Mouse (Mus musculus) neural tube, embryonic 12.5 days (tissue): ENCODE data around the gene Vps35l. TPM values are rescaled to one million over a fixed set of nuclear protein-coding genes. Genes with fewer than 3 reads are reported as not detected.
A peak's percentile ranks its signal among the peaks of the same experiment; 100 is the strongest.

Experiments
- ATAC-seq: fragments of 200-750 bp; cut with Nextera tagmentation; 2 replicates; pipeline ENCODE4 v1.8.0; 2017; ENCODE audit warnings: low read depth, mild to moderate bottlenecking, moderate TSS enrichment, moderate library complexity; ENCODE audit not compliant: low FRiP score
- H3K27ac ChIP-seq: fragments of 300-500 bp; sonication (generic); 2 replicates; pipeline ENCODE4 v1.5.1; 2016
- H3K27me3 ChIP-seq: fragments of 300-500 bp; sonication (generic); replicated peaks from 2 replicates; pipeline ENCODE4 v1.6.1; 2016; ENCODE audit warnings: mild to moderate bottlenecking
- H3K36me3 ChIP-seq: fragments of 300-500 bp; sonication (generic); 2 replicates; pipeline ENCODE4 v1.6.1; 2016; ENCODE audit warnings: mild to moderate bottlenecking
- H3K4me1 ChIP-seq: fragments of 300-500 bp; sonication (generic); 2 replicates; pipeline ENCODE4 v1.6.1; 2016
- H3K4me2 ChIP-seq: fragments of 300-500 bp; sonication (generic); replicated peaks from 2 replicates; pipeline ENCODE4 v1.6.1; 2016; ENCODE audit warnings: mild to moderate bottlenecking
- H3K4me3 ChIP-seq: fragments of 300-500 bp; sonication (generic); 2 replicates; pipeline ENCODE4 v1.5.1; 2016
- H3K9ac ChIP-seq: fragments of 300-500 bp; sonication (generic); 2 replicates; pipeline ENCODE4 v1.6.1; 2016; ENCODE audit warnings: mild to moderate bottlenecking
- H3K9me3 ChIP-seq: fragments of 300-500 bp; sonication (generic); 2 replicates; pipeline ENCODE4 v1.6.1; 2016; ENCODE audit warnings: mild to moderate bottlenecking
- WGBS: fragments of 180-500 bp; shearing (Covaris S2); methylation state at CpG from one replicate; pipeline ENCODE4 v1.1.7; 2016; 5-methylcytosine and 5-hydroxymethylcytosine counted together
- polyA plus RNA-seq: library from polyadenylated mRNA; unstranded; fragments of >200 nt; fragmentation: Nextera tagmentation; extraction: Ambion mirVana; gene quantifications from 2 replicates; pipeline ENCODE4 v1.2.1, GENCODE M21; 2016

Vps35l gene
- polyA plus RNA-seq, 1 experiment from 2014 or later, result 86.2 TPM

- 89% methylated on average over 5 of the region's 5 CpGs for WGBS
- Histone ChIP-seq H3K9me3 (no peaks in the 10 kb centered on the region), H3K27me3 (no peaks in the 10 kb centered on the region), H3K27ac (no peak overlapping the region), H3K4me1 (no peaks in the 10 kb centered on the region), H3K4me3 (no peak overlapping the region), H3K36me3 (peaks cover 98% of the 10 kb centered on the region), H3K9ac (no peak overlapping the region), H3K4me2 (no peak overlapping the region)
- ATAC-seq, result no peak
Observed at GRCm38 (mm10) chr7:118845141-118845540, 105.1 kb downstream of the Vps35l start.

DNA sequence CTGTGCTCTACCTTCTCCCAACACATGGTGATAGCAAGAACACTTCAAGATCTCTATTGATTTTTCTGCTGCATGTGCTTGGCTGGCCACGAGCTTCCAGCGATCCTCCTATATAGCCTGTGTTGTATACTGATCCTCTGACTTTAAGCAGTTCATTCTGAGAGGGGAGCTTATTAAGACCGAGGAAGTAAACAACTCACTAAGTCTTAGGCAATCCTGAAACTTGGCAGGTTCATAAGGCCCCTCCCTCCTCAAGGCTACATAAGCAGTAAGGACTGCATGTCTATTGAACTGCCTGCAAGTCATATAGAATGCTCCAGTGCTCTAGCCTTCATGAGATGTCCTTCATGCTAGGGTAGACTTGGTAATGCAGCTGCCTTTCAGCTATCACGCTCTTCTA, 106.3 kb downstream of the Vps35l start:
- WGBS, result 96% methylated on average over 4 of the region's 4 CpGs
- no peaks in the 10 kb centered on the region for H3K27me3 ChIP-seq
- no peak overlapping the region for H3K27ac ChIP-seq
- H3K4me1 ChIP-seq, result no peaks in the 10 kb centered on the region
- no peak for ATAC-seq
- H3K4me3 ChIP-seq, result no peak overlapping the region
- H3K36me3 ChIP-seq, result peaks cover 99% of the 10 kb centered on the region
- no peaks in the 10 kb centered on the region for H3K9me3 ChIP-seq
- no peak overlapping the region for H3K9ac ChIP-seq
- no peak overlapping the region for H3K4me2 ChIP-seq

DNA sequence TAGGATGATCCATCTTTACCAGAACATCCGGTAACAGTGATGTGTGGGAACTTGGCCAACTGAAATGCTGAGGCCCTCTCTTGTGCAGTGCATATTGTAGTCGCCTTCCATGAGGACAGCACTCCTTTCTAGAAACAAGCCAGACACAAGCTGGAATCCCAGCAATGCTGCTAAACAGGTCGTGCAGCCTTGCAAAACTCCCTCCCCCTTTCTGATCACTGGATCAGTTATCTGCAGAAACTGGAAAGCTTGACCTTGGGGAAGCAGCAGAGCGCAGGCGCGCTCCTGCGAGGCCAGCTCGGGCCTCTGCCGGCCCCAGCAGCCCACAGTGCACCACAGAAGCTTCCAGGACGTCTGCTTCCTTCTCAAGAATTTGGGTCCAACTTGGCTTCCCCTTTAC, 108.8 kb downstream of the Vps35l start:
- ATAC-seq, result no peak
- Histone ChIP-seq H3K4me1 (no peaks in the 10 kb centered on the region), H3K9ac (no peak overlapping the region), H3K27me3 (no peaks in the 10 kb centered on the region), H3K27ac (no peak overlapping the region), H3K4me3 (no peak overlapping the region), H3K4me2 (no peak overlapping the region), H3K9me3 (no peaks in the 10 kb centered on the region), H3K36me3 (peaks cover 96% of the 10 kb centered on the region)
- 90% methylated on average over 10 of the region's 10 CpGs for WGBS

DNA sequence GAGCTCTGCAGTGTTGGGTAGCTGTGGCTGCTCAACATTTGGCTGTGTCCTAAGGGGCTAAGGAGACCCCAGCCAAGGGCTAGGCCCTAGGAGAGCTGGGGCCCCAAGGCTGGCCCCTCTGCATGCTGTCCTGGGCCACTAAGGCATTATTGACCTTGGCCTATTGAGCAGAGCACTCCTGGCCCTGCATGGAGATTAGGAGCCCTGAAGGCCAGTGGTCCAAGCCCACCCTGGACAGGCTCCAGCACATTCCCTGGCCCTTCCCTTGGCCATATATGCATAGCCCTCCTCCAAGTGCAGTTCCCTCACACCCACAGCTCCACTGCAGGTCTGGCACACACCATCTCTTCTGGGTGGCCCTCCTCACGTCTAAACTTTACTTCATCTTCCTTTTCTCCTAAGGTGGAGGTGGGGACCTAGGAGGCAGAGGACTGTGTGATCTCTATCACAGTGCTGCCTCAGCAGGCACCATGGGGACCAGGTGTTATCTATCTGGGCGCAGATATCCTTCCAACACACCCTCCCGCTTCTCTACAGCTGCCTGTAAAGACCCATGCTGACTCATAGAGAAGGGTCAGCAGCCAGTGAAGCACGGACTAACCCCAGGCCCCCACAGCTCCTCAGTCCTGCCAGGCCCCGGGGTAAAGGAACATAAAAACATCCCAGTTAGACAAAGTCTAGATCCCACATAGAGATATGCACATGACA, 109.7 kb downstream of the Vps35l start:
- Histone ChIP-seq H3K9me3 (no peaks in the 10 kb centered on the region), H3K4me1 (peaks cover 3% of the 10 kb centered on the region), H3K9ac (no peak overlapping the region), H3K27ac (no peak overlapping the region), H3K36me3 (peaks cover 87% of the 10 kb centered on the region), H3K4me2 (no peak overlapping the region), H3K27me3 (no peaks in the 10 kb centered on the region), H3K4me3 (no peak overlapping the region)
- ATAC-seq, result no peak
- WGBS, result 91% methylated on average over 5 of the region's 5 CpGs

GRCm38 (mm10) chr7:118850676-118851290, 110.8 kb downstream of the Vps35l start:
- WGBS, result 77% methylated on average over 9 of the region's 9 CpGs
- Histone ChIP-seq H3K9me3 (no peaks in the 10 kb centered on the region), H3K27me3 (no peaks in the 10 kb centered on the region), H3K4me1 (peaks cover 6% of the 10 kb centered on the region), H3K4me3 (no peak overlapping the region), H3K4me2 (no peak overlapping the region), H3K27ac (no peak overlapping the region), H3K9ac (no peak overlapping the region), H3K36me3 (peaks cover 76% of the 10 kb centered on the region)
- ATAC-seq, result no peak

GRCm38 (mm10) chr7:118851571-118851970, 111.5 kb downstream of the Vps35l start:
- H3K4me1 ChIP-seq, result peaks cover 10% of the 10 kb centered on the region
- H3K4me3 ChIP-seq, result no peak overlapping the region
- H3K4me2 ChIP-seq, result no peak overlapping the region
- no peaks in the 10 kb centered on the region for H3K9me3 ChIP-seq
- no peaks in the 10 kb centered on the region for H3K27me3 ChIP-seq
- peaks cover 68% of the 10 kb centered on the region for H3K36me3 ChIP-seq
- ATAC-seq, result no peak
- WGBS, result 94% methylated on average over 7 of the region's 7 CpGs
- no peak overlapping the region for H3K27ac ChIP-seq
- H3K9ac ChIP-seq, result no peak overlapping the region

- H3K27ac ChIP-seq, result no peak overlapping the region
- 88% methylated on average over 4 of the region's 4 CpGs for WGBS
- no peaks in the 10 kb centered on the region for H3K9me3 ChIP-seq
- H3K27me3 ChIP-seq, result no peaks in the 10 kb centered on the region
- no peak overlapping the region for H3K4me2 ChIP-seq
- peaks cover 59% of the 10 kb centered on the region for H3K36me3 ChIP-seq
- ATAC-seq, result no peak
- no peak overlapping the region for H3K9ac ChIP-seq
- no peak overlapping the region for H3K4me3 ChIP-seq
- peaks cover 10% of the 10 kb centered on the region for H3K4me1 ChIP-seq
Observed at GRCm38 (mm10) chr7:118852611-118853010, 112.6 kb downstream of the Vps35l start.

DNA sequence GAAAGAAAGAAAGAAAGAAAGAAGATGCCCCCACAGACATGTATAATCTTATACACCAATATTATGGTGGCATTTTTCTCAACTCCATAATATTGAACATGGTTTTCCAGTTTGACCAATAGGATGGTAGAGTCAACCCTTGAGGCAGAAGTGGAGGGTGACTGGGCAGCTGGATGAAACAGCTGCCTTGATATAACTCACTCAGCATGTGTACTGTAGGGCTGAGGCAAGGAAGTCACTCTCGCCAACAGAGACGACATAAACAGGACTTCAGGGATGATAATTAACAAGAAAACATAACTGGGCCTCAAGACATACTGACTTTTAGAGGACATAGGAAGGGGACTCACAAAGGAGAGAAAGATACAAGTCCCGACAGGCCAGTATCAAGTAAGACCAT, 114.6 kb downstream of the Vps35l start:
- peaks cover 10% of the 10 kb centered on the region for H3K4me1 ChIP-seq
- no peaks in the 10 kb centered on the region for H3K27me3 ChIP-seq
- H3K4me2 ChIP-seq, result peak overlapping the region; percentile 90
- ATAC-seq, result no peak
- WGBS, result 19% methylated on average over 3 of the region's 3 CpGs
- no peak overlapping the region for H3K27ac ChIP-seq
- peak overlapping the region; percentile 86 for H3K4me3 ChIP-seq
- no peaks in the 10 kb centered on the region for H3K9me3 ChIP-seq
- peaks cover 39% of the 10 kb centered on the region for H3K36me3 ChIP-seq
- peak overlapping the region; percentile 65 for H3K9ac ChIP-seq

GRCm38 (mm10) chr7:118855171-118855876, 115.3 kb downstream of the Vps35l start, which contains the start of gene Iqck:
TSS of gene Iqck (plus strand) at chr7:118855752.
- H3K4me2 ChIP-seq, result peak within 1 kb of the TSS; percentile 90
- ATAC-seq, result peak; percentile 98
- H3K9ac ChIP-seq, result peak within 1 kb of the TSS; percentile 65
- peaks cover 10% of the 10 kb centered on the region for H3K4me1 ChIP-seq
- peak within 1 kb of the TSS; percentile 86 for H3K4me3 ChIP-seq
- no peaks in the 10 kb centered on the region for H3K9me3 ChIP-seq
- under 1% methylated on average over 57 of the region's 57 CpGs for WGBS
- peak within 1 kb of the TSS; percentile 64; the same call in 1 of the 2 replicates for H3K27ac ChIP-seq
- peaks cover 32% of the 10 kb centered on the region for H3K36me3 ChIP-seq
- no peaks in the 10 kb centered on the region for H3K27me3 ChIP-seq

DNA sequence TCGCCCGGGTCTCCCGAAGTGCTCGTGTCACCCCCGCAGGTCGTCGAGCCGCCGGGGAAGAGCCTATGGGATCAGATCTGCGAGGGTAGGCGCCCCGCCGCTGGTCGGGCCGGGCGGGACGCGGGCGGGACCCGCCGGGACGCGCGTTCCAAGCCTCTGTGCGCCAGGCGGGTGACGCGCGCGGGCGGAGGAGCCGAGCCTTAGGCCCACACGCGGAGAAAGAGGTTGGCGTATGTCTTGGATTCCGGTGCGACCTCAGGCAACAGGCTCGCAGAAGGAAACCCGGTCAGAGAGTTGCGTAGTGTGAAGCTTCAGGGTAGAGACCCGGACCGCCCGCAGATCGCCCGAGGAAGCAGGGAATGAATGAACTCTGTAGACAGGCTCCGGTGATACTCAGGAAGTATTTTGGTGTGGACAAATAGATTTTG, 115.9 kb downstream of the Vps35l start, which contains the start of gene Knop1:
Gene Knop1, minus strand, starts transcription at position 378 of the 428 bp plus-strand sequence.
- H3K9me3 ChIP-seq, result no peaks in the 10 kb centered on the region; the same call in 1 of the 2 replicates
- peak within 1 kb of the TSS; percentile 65 for H3K9ac ChIP-seq
- H3K27me3 ChIP-seq, result no peaks in the 10 kb centered on the region
- H3K27ac ChIP-seq, result peak within 1 kb of the TSS; percentile 64; the same call in 1 of the 2 replicates
- peak within 1 kb of the TSS; percentile 86 for H3K4me3 ChIP-seq
- ATAC-seq, result peak; percentile 81
- WGBS, result under 1% methylated on average over 46 of the region's 46 CpGs
- peak within 1 kb of the TSS; percentile 90 for H3K4me2 ChIP-seq
- H3K36me3 ChIP-seq, result peaks cover 26% of the 10 kb centered on the region
- peaks cover 10% of the 10 kb centered on the region for H3K4me1 ChIP-seq

DNA sequence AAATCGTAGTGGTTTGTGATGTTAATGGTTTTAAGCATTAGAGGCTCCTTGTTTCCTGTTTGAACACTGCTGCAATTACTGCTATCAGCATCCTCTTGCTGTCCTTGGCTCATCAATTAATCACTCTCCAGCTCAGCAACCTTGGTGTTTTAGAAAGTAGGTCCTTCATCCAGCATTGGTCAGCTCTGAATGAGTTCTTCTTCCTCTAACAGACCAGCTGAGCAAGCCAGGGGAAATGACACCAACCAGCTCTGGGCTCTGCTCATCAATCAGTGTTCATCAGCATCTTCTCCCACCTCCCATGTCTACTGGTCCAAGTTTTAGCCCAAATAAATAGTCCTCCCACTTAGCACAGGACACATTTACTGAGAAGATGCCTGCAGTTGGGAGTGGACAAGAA, 118.6 kb downstream of the Vps35l start:
- no peak overlapping the region for H3K27ac ChIP-seq
- no peaks in the 10 kb centered on the region for H3K27me3 ChIP-seq
- 91% methylated on average over 1 of the region's 1 CpGs for WGBS
- no peak overlapping the region for H3K9ac ChIP-seq
- H3K4me3 ChIP-seq, result no peak overlapping the region
- H3K36me3 ChIP-seq, result no peaks in the 10 kb centered on the region
- H3K4me2 ChIP-seq, result no peak overlapping the region
- no peak for ATAC-seq
- H3K9me3 ChIP-seq, result no peaks in the 10 kb centered on the region; the same call in 1 of the 2 replicates
- H3K4me1 ChIP-seq, result peaks cover 10% of the 10 kb centered on the region

DNA sequence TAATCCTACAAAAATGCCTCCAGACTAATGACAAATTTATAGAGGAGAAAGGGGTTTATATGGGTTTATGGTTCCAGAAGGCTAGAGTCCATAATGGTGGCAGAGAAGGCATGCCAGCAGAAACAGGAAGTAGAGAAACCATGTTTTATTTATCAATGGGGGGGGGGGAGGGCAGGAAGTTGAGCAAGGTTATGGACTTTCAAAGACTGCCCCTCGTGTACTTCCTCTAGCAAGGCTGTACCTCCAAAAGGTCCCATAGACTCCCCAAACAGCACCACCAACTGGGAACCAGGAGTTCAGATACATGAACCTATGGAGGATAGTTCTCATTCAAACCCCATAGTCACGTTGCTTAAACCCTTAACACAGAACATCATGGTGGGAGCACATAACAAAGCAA, 125.3 kb downstream of the Vps35l start:
- no peak for ATAC-seq
- Histone ChIP-seq H3K27me3 (no peaks in the 10 kb centered on the region), H3K4me1 (no peaks in the 10 kb centered on the region), H3K36me3 (no peaks in the 10 kb centered on the region), H3K9ac (no peak overlapping the region), H3K9me3 (no peaks in the 10 kb centered on the region; the same call in 1 of the 2 replicates), H3K4me3 (no peak overlapping the region), H3K4me2 (no peak overlapping the region), H3K27ac (no peak overlapping the region)
- WGBS, result 73% methylated on average over 2 of the region's 2 CpGs
